Mouse (Mus musculus): ENCODE results near the gene Ankef1. TPM values are rescaled to one million over a fixed set of nuclear protein-coding genes. Genes with fewer than 3 reads are reported as not detected.

Ankef1 gene
- total RNA-seq (2021): 1 to 10 TPM; 1.6 to 2.9 TPM
- long read RNA-seq, experiment 1, partial matches to known transcripts: 0 of 1 reads
- long read RNA-seq, experiment 1, other reads (novel, unspliced or antisense): 1 of 1 reads
- long read RNA-seq, experiment 2, partial matches to known transcripts: 0 of 1 reads
- long read RNA-seq, experiment 2, other reads (novel, unspliced or antisense): 1 of 1 reads

- no peak for TF ChIP-seq CTCF (conservative IDR thresholded peaks at IDR 0.05)
- Histone ChIP-seq H3K4me3 (no peak within 1 kb of the TSS), H3K27ac (no peak within 1 kb of the TSS)
- DNase-seq (ENCODE audit: low spot score in 2 of 2): no peak
These were observed at the start of gene Ankef1 for GRCm38 (mm10) chr2:136501651-136502050. TSS of gene Ankef1 (plus strand) at chr2:136501910.

- TF ChIP-seq CTCF (conservative IDR thresholded peaks at IDR 0.05): no peak
- no peak for DNase-seq (ENCODE audit: low spot score in 2 of 2)
- Histone ChIP-seq H3K4me3 (no peak overlapping the region), H3K27ac (no peak overlapping the region)
These were observed 45.2 kb upstream of the Ankef1 start for GRCm38 (mm10) chr2:136456468-136456867.

GRCm38 (mm10) chr2:136456875-136457274 lies 44.8 kb upstream of the Ankef1 start:
- H3K27ac ChIP-seq: no peak overlapping the region
- TF ChIP-seq CTCF (conservative IDR thresholded peaks at IDR 0.05): no peak

GRCm38 (mm10) chr2:136477656-136478055 lies 24.1 kb upstream of the Ankef1 start:
- TF ChIP-seq CTCF (conservative IDR thresholded peaks at IDR 0.05): no peak
- DNase-seq (ENCODE audit: low spot score in 2 of 2): no peak
- Histone ChIP-seq H3K4me3 (no peak overlapping the region), H3K27ac (no peak overlapping the region)

More at GRCm38 (mm10) chr2:136456875-136457274, 44.8 kb upstream of the Ankef1 start:
- DNase-seq (ENCODE audit: low spot score in 2 of 2): no peak
- H3K4me3 ChIP-seq: no peak overlapping the region

GRCm38 (mm10) chr2:136482269-136482668 lies 19.4 kb upstream of the Ankef1 start:
- no peak overlapping the region for H3K27ac ChIP-seq
- TF ChIP-seq CTCF (conservative IDR thresholded peaks at IDR 0.05): no peak
- no peak for DNase-seq (ENCODE audit: low spot score in 2 of 2)
- H3K4me3 ChIP-seq: no peak overlapping the region

- TF ChIP-seq CTCF (conservative IDR thresholded peaks at IDR 0.05): no peak
- no peak for DNase-seq (ENCODE audit: low spot score in 2 of 2)
These were observed 18.7 kb upstream of the Ankef1 start for GRCm38 (mm10) chr2:136483058-136483457.

GRCm38 (mm10) chr2:136484955-136485354 lies 16.8 kb upstream of the Ankef1 start:
- no peak for DNase-seq (ENCODE audit: low spot score in 2 of 2)
- no peak for TF ChIP-seq CTCF (conservative IDR thresholded peaks at IDR 0.05)
- no peak overlapping the region for H3K27ac ChIP-seq
- H3K4me3 ChIP-seq: no peak overlapping the region

More at GRCm38 (mm10) chr2:136483058-136483457, 18.7 kb upstream of the Ankef1 start:
- H3K4me3 ChIP-seq: no peak overlapping the region
- no peak overlapping the region for H3K27ac ChIP-seq

- H3K27ac ChIP-seq: peak overlapping the region; percentile 83
- no peak for TF ChIP-seq CTCF (conservative IDR thresholded peaks at IDR 0.05)
- no peak for DNase-seq (ENCODE audit: low spot score in 2 of 2)
- peak overlapping the region; percentile 53 for H3K4me3 ChIP-seq
These were observed 16.3 kb upstream of the Ankef1 start for GRCm38 (mm10) chr2:136485401-136485800.

GRCm38 (mm10) chr2:136485815-136486619 lies 15.7 kb upstream of the Ankef1 start:
- H3K4me3 ChIP-seq: peak overlapping the region; percentile 53
- peak; percentile 40 to 69 for DNase-seq (ENCODE audit: low spot score in 2 of 2)
- peak overlapping the region; percentile 83 for H3K27ac ChIP-seq
- peak; percentile 82 for TF ChIP-seq CTCF (conservative IDR thresholded peaks at IDR 0.05)

- no peak overlapping the region for H3K4me3 ChIP-seq
- no peak for TF ChIP-seq CTCF (conservative IDR thresholded peaks at IDR 0.05)
- no peak overlapping the region for H3K27ac ChIP-seq
- DNase-seq (ENCODE audit: low spot score in 2 of 2): no peak
These were observed 14.7 kb upstream of the Ankef1 start for GRCm38 (mm10) chr2:136486986-136487385.

- Histone ChIP-seq H3K4me3 (no peak overlapping the region), H3K27ac (no peak overlapping the region)
- TF ChIP-seq CTCF (conservative IDR thresholded peaks at IDR 0.05): no peak
- DNase-seq (ENCODE audit: low spot score in 2 of 2): no peak
These were observed 9.4 kb downstream of the Ankef1 start for GRCm38 (mm10) chr2:136511073-136511472.

- Histone ChIP-seq H3K4me3 (no peak overlapping the region), H3K27ac (no peak overlapping the region)
- no peak for TF ChIP-seq CTCF (conservative IDR thresholded peaks at IDR 0.05)
- DNase-seq (ENCODE audit: low spot score in 2 of 2): no peak
These were observed 10.0 kb downstream of the Ankef1 start for GRCm38 (mm10) chr2:136511756-136512155.

GRCm38 (mm10) chr2:136512802-136513201 lies 11.1 kb downstream of the Ankef1 start:
- H3K27ac ChIP-seq: no peak overlapping the region; the same call in 1 of the 2 replicates
- no peak for TF ChIP-seq CTCF (conservative IDR thresholded peaks at IDR 0.05)
- peak; percentile 23 to 54 for DNase-seq (ENCODE audit: low spot score in 2 of 2)
- no peak overlapping the region for H3K4me3 ChIP-seq

GRCm38 (mm10) chr2:136513806-136514205 lies 12.1 kb downstream of the Ankef1 start:
- Histone ChIP-seq H3K27ac (no peak overlapping the region), H3K4me3 (no peak overlapping the region)
- no peak for DNase-seq (ENCODE audit: low spot score in 2 of 2)
- TF ChIP-seq CTCF (conservative IDR thresholded peaks at IDR 0.05): no peak
